Mouse (Mus musculus): ENCODE measurements around the gene Gm8212. TPM values are rescaled to one million over a fixed set of nuclear protein-coding genes. Genes with fewer than 3 reads are reported as not detected.
"Not testable (repeated sequence)": the region's sequence is repeated elsewhere in the genome, so short reads cannot be mapped to it uniquely, and the experiment has no call there.

The Gm8212 gene
- total RNA-seq (2021) = not detected

DNA sequence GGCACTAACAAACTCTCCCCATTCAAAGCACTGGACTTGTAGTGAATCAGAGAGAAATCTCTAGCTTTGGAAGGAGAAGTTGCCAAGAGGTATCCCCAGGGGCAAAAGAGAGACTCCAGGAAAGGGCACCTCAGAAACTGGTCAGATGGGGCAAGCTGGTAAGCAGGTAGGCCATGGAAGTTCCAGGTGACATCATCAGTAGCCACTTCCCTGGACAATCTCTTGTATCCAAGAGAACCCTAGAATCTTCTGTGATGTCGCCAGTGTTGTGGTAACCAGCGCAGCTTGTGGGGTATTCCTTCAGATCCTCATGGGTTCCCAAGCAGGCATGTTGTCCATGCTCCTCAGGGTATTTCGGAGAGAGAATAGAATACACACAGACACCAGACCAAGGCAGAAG is at the start of gene Gm8212:
TSS of gene Gm8212 (plus strand) at position 301 of the 400 bp plus-strand sequence.
- DNase-seq; intact Hi-C loops (cut with DNase I): not testable (repeated sequence)

DNA sequence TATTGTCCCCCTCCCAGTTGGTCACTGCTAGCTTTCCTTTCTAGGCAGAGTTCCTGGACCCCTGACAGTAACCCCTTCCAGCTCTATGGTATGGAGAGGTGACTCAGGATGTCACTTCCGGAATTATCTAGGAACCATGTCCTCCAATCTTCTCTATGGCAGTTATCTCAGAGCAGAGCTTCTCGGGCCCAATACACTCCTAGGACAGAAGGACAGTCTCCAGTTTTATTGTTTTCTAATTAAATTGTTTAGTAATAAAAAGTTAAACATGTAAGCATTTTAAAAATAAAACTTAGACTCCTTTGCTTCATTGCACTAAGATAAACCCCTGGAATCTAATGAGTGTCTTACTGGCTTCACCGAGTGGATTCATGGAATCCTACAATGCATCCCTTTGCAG is 15.7 kb downstream of the Gm8212 start, which contains the start of gene 4930503E14Rik:
TSS of gene 4930503E14Rik (minus strand) at position 101 of the 400 bp plus-strand sequence.
- DNase-seq; intact Hi-C loops (cut with DNase I): not testable (repeated sequence)

DNA sequence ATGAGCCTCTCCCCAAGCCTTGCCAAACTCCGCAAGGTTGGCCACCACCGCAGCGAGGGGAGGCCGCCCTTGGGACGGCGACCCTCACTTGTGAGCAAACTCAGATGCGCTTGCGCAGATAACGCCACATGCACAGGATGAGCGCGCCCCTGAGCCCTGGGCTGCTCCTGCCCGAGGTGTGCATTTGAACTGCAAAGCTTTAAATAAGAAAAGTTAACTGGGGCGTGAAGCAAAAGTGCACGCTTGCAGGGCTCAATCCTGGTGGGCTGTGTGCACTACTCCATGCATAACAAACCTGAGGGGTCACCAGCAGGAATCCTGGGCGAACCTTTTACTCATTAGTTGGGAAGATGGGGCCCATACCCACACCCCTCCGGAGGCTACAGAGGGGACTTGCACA is 50.6 kb downstream of the Gm8212 start:
- no peak for DNase-seq
- intact Hi-C loops (cut with DNase I) = no loop called here

Other genes with a start within 250 kb of the Gm8212 start
- not detected for gene Ang5, start 240.6 kb upstream of the Gm8212 start, total RNA-seq (2021)
- gene Ang6, start 195.4 kb upstream of the Gm8212 start, total RNA-seq (2021) = not detected
- gene Ear2, start 95.0 kb upstream of the Gm8212 start, total RNA-seq (2021) = under 1 TPM in 1 of 2 experiments, not detected in 1; 0.76 TPM
- gene Gm3327, start 73.8 kb upstream of the Gm8212 start, total RNA-seq (2021) = not detected
- gene 4930503E14Rik, start 15.6 kb downstream of the Gm8212 start, total RNA-seq (2021) = not detected
- not detected for gene Gm8220, start 87.9 kb downstream of the Gm8212 start, total RNA-seq (2021)
- not detected for gene Gm5930, start 140.9 kb downstream of the Gm8212 start, total RNA-seq (2021)
- not detected for gene Gm8229, start 167.7 kb downstream of the Gm8212 start, total RNA-seq (2021)
- not detected for gene Gm3371, start 213.0 kb downstream of the Gm8212 start, total RNA-seq (2021)
- not detected for gene Gm8232, start 236.0 kb downstream of the Gm8212 start, total RNA-seq (2021)

All from left cerebral cortex, postnatal 4 days (tissue).